Mouse (Mus musculus) heart, embryonic 13.5 days (tissue): Measurements from ENCODE around the gene Tbrg1. TPM values are rescaled to one million over a fixed set of nuclear protein-coding genes. Genes with fewer than 3 reads are reported as not detected.

Experiments
- ATAC-seq: fragments of 200-750 bp; cut with Nextera tagmentation; 2 replicates; pipeline ENCODE4 v1.8.0; 2017; ENCODE audit warnings: moderate TSS enrichment; ENCODE audit not compliant: insufficient number of reproducible peaks, low FRiP score, low TSS enrichment; ENCODE audit errors: extremely low read depth
- H3K27ac ChIP-seq: fragments of 300-500 bp; sonication (generic); replicated peaks from 2 replicates; pipeline ENCODE4 v1.5.1; 2015; ENCODE audit warnings: moderate library complexity, mild to moderate bottlenecking, inconsistent platforms
- H3K27me3 ChIP-seq: fragments of 300-500 bp; sonication (generic); replicated peaks from 2 replicates; pipeline ENCODE4 v1.6.1; 2015; ENCODE audit warnings: mild to moderate bottlenecking, inconsistent platforms
- H3K36me3 ChIP-seq: fragments of 300-500 bp; sonication (generic); 2 replicates; pipeline ENCODE4 v1.6.1; 2015; ENCODE audit warnings: mild to moderate bottlenecking, inconsistent platforms
- H3K4me1 ChIP-seq: fragments of 300-500 bp; sonication (generic); 2 replicates; pipeline ENCODE4 v1.6.1; 2015; ENCODE audit warnings: inconsistent platforms
- H3K4me2 ChIP-seq: fragments of 300-500 bp; sonication (generic); 2 replicates; pipeline ENCODE4 v1.6.1; 2015; ENCODE audit warnings: inconsistent platforms, mild to moderate bottlenecking, moderate library complexity
- H3K4me3 ChIP-seq: fragments of 300-500 bp; sonication (generic); 2 replicates; pipeline ENCODE4 v1.5.1; 2015; ENCODE audit warnings: moderate library complexity, mild to moderate bottlenecking, inconsistent platforms
- H3K9ac ChIP-seq: fragments of 300-500 bp; sonication (generic); 2 replicates; pipeline ENCODE4 v1.6.1; 2015; ENCODE audit warnings: inconsistent platforms, mild to moderate bottlenecking, moderate library complexity
- H3K9me3 ChIP-seq: fragments of 300-500 bp; sonication (generic); 2 replicates; pipeline ENCODE4 v1.6.1; 2016; ENCODE audit warnings: inconsistent platforms
- WGBS: fragments of 180-500 bp; shearing (Covaris S2); methylation state at CpG from one replicate; pipeline ENCODE4 v1.1.7; 2015; ENCODE audit warnings: mixed read lengths; 5-methylcytosine and 5-hydroxymethylcytosine counted together
- polyA plus RNA-seq: library from polyadenylated mRNA; unstranded; fragments of >200 nt; fragmentation: Nextera tagmentation; extraction: Ambion mirVana; gene quantifications from 2 replicates; pipeline ENCODE4 v1.2.1, GENCODE M21; 2015

Tbrg1 gene
- 126 and 129 TPM in 2 replicates for polyA plus RNA-seq

DNA sequence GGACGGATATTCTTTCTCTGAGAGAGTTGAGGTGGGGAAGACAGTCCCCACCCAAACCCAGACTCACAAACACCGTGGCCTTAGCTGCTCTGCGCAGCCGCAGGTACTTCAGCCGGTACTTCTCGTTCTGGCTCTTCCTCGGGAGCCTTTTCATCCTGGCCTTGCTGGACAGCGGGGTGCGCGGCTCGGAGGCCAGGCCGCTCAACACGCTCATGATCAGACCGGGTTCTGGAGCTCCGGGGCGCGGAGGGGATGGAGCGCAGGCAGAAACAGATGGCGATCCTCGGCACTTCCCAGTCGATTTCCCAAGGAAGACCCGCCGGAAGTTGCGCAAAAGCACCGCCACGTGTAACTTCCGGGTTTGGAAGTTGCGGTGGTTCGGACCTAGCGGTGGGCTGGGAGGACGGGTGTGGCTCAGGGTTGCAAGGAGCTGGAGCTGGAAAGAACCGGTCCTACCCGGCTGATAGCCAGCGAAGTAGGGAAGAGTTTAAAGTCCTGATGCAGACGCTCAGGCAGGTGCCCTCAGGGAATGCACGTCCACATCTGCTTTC, at the start of gene Tbrg1:
Gene Tbrg1 (minus strand): TSS at position 382 of the 551 bp plus-strand sequence.
- peak within 1 kb of the TSS; percentile 86 for H3K4me3 ChIP-seq
- 0% methylated on average over 36 of the region's 36 CpGs for WGBS
- H3K27me3 ChIP-seq = no peaks in the 10 kb centered on the region
- ATAC-seq = peak; percentile 62
- peaks cover 28% of the 10 kb centered on the region for H3K36me3 ChIP-seq
- peak within 1 kb of the TSS; percentile 90 for H3K9ac ChIP-seq
- H3K27ac ChIP-seq = peak within 1 kb of the TSS; percentile 92
- H3K4me2 ChIP-seq = peak within 1 kb of the TSS; percentile 91
- peaks cover 24% of the 10 kb centered on the region for H3K4me1 ChIP-seq
- H3K9me3 ChIP-seq = no peaks in the 10 kb centered on the region

GRCm38 (mm10) chr9:37689970-37690686, 33.0 kb upstream of the Tbrg1 start:
- no peaks in the 10 kb centered on the region for H3K9me3 ChIP-seq
- H3K4me1 ChIP-seq = no peaks in the 10 kb centered on the region
- H3K4me2 ChIP-seq = no peak overlapping the region
- H3K9ac ChIP-seq = no peak overlapping the region
- no peaks in the 10 kb centered on the region for H3K36me3 ChIP-seq
- no peak overlapping the region for H3K4me3 ChIP-seq
- no peak for ATAC-seq
- no peaks in the 10 kb centered on the region for H3K27me3 ChIP-seq
- WGBS = 51% methylated on average over 5 of the region's 5 CpGs
- H3K27ac ChIP-seq = no peak overlapping the region

DNA sequence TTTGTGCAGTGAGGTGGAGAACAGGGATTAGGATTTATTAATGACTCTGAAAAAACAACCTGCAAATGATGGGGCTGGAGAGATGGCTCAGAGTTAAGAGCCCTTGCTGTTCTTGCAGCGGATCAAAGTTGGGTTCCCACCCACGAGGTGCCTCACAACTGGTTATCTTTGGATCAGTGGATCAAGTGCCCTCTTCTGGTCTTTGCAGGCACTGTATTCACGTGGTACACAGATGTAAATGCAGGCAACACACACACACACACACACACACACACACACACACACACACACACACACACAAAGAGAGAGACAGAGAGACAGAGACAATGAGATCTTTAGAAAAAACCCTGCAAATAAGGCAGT, 30.8 kb upstream of the Tbrg1 start:
- Histone ChIP-seq H3K9ac (no peak overlapping the region), H3K4me3 (no peak overlapping the region), H3K27me3 (no peaks in the 10 kb centered on the region), H3K9me3 (no peaks in the 10 kb centered on the region), H3K36me3 (no peaks in the 10 kb centered on the region), H3K4me1 (no peaks in the 10 kb centered on the region), H3K27ac (no peak overlapping the region), H3K4me2 (no peak overlapping the region)
- no peak for ATAC-seq
- 27% methylated on average over 3 of the region's 3 CpGs for WGBS

GRCm38 (mm10) chr9:37687288-37687940, 30.3 kb upstream of the Tbrg1 start:
- no peaks in the 10 kb centered on the region for H3K27me3 ChIP-seq
- no peaks in the 10 kb centered on the region for H3K36me3 ChIP-seq
- no peaks in the 10 kb centered on the region for H3K9me3 ChIP-seq
- H3K4me1 ChIP-seq = no peaks in the 10 kb centered on the region
- H3K4me3 ChIP-seq = no peak overlapping the region
- no peak overlapping the region for H3K4me2 ChIP-seq
- no peak overlapping the region for H3K9ac ChIP-seq
- H3K27ac ChIP-seq = no peak overlapping the region
- ATAC-seq = no peak
- 76% methylated on average over 3 of the region's 3 CpGs for WGBS

DNA sequence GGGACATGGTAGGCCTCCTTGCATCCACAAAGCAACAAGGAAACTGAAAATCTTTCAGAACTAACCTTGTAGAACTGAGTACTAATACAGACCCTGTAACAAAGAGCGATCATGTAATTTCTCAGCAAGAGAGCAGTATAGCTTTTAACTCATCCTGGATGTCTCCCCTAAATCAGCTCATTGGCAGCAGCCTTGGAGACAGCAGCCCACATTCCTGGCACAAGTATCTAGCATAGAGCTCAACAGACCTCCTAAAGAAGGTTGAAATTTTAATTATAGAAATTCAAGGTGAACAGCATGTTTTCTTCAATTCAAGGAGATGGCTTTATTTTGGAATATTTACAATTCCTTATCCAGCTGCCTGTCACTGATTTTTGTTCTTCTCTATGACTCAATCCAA, 24.0 kb upstream of the Tbrg1 start:
- Histone ChIP-seq H3K9me3 (no peaks in the 10 kb centered on the region), H3K4me3 (no peak overlapping the region), H3K36me3 (no peaks in the 10 kb centered on the region), H3K9ac (no peak overlapping the region), H3K27ac (no peak overlapping the region), H3K4me2 (no peak overlapping the region), H3K4me1 (no peaks in the 10 kb centered on the region), H3K27me3 (no peaks in the 10 kb centered on the region)
- WGBS = 67% methylated on average over 1 of the region's 1 CpGs
- no peak for ATAC-seq

- 74% methylated on average over 4 of the region's 4 CpGs for WGBS
Observed at GRCm38 (mm10) chr9:37675287-37675686, 18.2 kb upstream of the Tbrg1 start.

GRCm38 (mm10) chr9:37670261-37670660, 13.1 kb upstream of the Tbrg1 start:
- Histone ChIP-seq H3K9ac (no peak overlapping the region), H3K9me3 (no peaks in the 10 kb centered on the region), H3K36me3 (no peaks in the 10 kb centered on the region), H3K4me3 (no peak overlapping the region), H3K27ac (no peak overlapping the region), H3K27me3 (no peaks in the 10 kb centered on the region), H3K4me1 (peaks cover 10% of the 10 kb centered on the region), H3K4me2 (no peak overlapping the region)
- no peak for ATAC-seq
- 79% methylated on average over 3 of the region's 3 CpGs for WGBS

More at GRCm38 (mm10) chr9:37675287-37675686, 18.2 kb upstream of the Tbrg1 start:
- Histone ChIP-seq H3K4me1 (no peaks in the 10 kb centered on the region), H3K4me3 (no peak overlapping the region), H3K4me2 (no peak overlapping the region), H3K27ac (no peak overlapping the region), H3K9me3 (no peaks in the 10 kb centered on the region), H3K36me3 (no peaks in the 10 kb centered on the region), H3K27me3 (no peaks in the 10 kb centered on the region), H3K9ac (no peak overlapping the region)
- no peak for ATAC-seq

GRCm38 (mm10) chr9:37669678-37670077, 12.6 kb upstream of the Tbrg1 start:
- 59% methylated on average over 4 of the region's 4 CpGs for WGBS
- no peak for ATAC-seq

GRCm38 (mm10) chr9:37669115-37669514, 12.0 kb upstream of the Tbrg1 start, which contains the start of gene Panx3:
Gene Panx3 (minus strand): TSS chr9:37669235.
- H3K9ac ChIP-seq = no peak within 1 kb of the TSS
- no peak within 1 kb of the TSS for H3K4me2 ChIP-seq
- no peaks in the 10 kb centered on the region for H3K27me3 ChIP-seq
- H3K9me3 ChIP-seq = no peaks in the 10 kb centered on the region
- no peak within 1 kb of the TSS for H3K4me3 ChIP-seq
- H3K27ac ChIP-seq = no peak within 1 kb of the TSS
- no peaks in the 10 kb centered on the region for H3K36me3 ChIP-seq
- 52% methylated on average over 6 of the region's 6 CpGs for WGBS
- ATAC-seq = no peak
- peaks cover 19% of the 10 kb centered on the region for H3K4me1 ChIP-seq

More at GRCm38 (mm10) chr9:37669678-37670077, 12.6 kb upstream of the Tbrg1 start:
- H3K9me3 ChIP-seq = no peaks in the 10 kb centered on the region
- H3K4me3 ChIP-seq = no peak overlapping the region
- no peak overlapping the region for H3K4me2 ChIP-seq
- no peaks in the 10 kb centered on the region for H3K36me3 ChIP-seq
- H3K4me1 ChIP-seq = peaks cover 13% of the 10 kb centered on the region
- no peak overlapping the region for H3K27ac ChIP-seq
- no peak overlapping the region for H3K9ac ChIP-seq
- H3K27me3 ChIP-seq = no peaks in the 10 kb centered on the region

DNA sequence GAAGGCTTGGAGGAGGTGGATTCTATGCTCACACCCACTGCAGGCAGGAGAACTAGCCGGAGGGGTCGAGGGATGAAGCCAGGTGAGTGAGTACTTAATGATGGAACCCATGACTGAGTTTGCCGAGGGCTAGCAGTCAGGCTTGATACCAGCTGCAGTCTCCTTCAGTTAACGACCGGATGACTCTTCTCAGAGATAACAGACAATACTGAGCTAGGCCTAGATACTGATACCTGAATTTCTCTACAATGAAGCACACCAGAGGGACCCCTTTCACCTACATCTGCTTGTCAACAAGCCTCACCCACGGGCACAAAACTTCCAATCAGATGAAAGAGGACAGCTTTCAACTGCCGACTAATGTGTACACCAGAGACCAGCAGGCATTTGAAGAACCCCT, 8.9 kb upstream of the Tbrg1 start:
- Histone ChIP-seq H3K36me3 (no peaks in the 10 kb centered on the region), H3K27ac (no peak overlapping the region), H3K4me2 (no peak overlapping the region), H3K4me3 (no peak overlapping the region), H3K27me3 (no peaks in the 10 kb centered on the region), H3K9ac (no peak overlapping the region), H3K9me3 (no peaks in the 10 kb centered on the region), H3K4me1 (peaks cover 23% of the 10 kb centered on the region)
- no peak for ATAC-seq
- WGBS = 54% methylated on average over 7 of the region's 7 CpGs

GRCm38 (mm10) chr9:37664604-37665003, 7.5 kb upstream of the Tbrg1 start:
- 28% methylated on average over 2 of the region's 2 CpGs for WGBS
- Histone ChIP-seq H3K36me3 (no peaks in the 10 kb centered on the region), H3K4me3 (no peak overlapping the region), H3K9ac (no peak overlapping the region), H3K9me3 (no peaks in the 10 kb centered on the region), H3K4me1 (peaks cover 23% of the 10 kb centered on the region), H3K27me3 (no peaks in the 10 kb centered on the region), H3K4me2 (no peak overlapping the region), H3K27ac (no peak overlapping the region)
- no peak for ATAC-seq
